Mouse (Mus musculus) megakaryocyte, embryonic 14.5 days (primary cell): ENCODE measurements around the gene Lbhd2.

ENCODE experiments used
- FLI1 ChIP-seq: IDR thresholded peaks from 2 replicates; pipeline ENCODE4 v1.6.1; 2012; ENCODE audit warnings: low read length, inconsistent platforms, mixed read lengths
- GATA1 ChIP-seq: IDR thresholded peaks from 3 replicates; pipeline ENCODE4 v1.6.1; 2012; ENCODE audit warnings: mixed read lengths, low read length, inconsistent platforms, borderline replicate concordance

- TF ChIP-seq GATA1 (no peak), FLI1 (no peak)
Measured at GRCm38 (mm10) chr12:111442309-111443010, 35.9 kb downstream of the Lbhd2 start, which contains the start of gene Tnfaip2.
